Comparison of ENCODE assay signal across 7 mouse cellular contexts in the genomic region with DNA sequence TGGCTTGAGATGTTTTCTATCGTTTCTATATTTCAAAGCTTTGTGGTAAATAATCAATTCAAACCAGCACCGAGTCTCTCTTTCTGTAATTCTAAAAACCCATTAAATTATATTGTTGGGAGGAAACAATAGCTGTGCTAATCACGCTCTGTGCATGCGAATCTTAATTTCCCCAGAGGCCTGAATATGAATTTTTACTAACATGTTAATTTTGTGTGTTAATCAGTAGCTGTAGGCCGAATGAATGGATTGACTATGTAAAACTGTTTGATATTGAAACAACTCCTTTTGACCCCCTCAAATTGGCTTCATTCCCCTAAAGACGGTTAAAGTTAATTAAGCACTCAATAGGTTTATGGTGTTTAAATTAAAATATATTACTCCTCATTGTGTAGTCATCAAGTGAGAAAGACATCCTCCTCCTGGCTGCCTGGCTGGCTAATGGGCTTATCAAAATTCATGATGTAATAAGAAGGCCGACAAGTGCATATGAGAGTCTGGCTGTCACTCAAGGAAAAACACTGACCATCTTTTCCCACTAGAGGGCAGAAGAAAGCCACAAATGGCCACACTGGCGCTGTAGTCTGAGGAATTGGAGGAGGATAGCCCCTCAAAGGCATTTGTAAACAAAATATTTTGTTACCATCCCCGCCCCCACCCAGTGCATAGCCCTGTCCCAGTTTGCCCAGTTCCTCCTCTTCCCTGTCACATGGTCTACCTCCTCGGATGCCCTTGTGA.
DNase-seq lines count a peak whose midpoint lies in the region; ATAC-seq and TF ChIP-seq lines count a peak whose summit lies in the region.

No protein-coding gene starts in this region.

- H3K36me3 ChIP-seq in E14TG2a.4 (ENCODE audit: insufficient read depth, low read length), result no peaks in the 10 kb centered on the region
- H3K36me3 ChIP-seq in neural tube, embryonic 15.5 days, result no peaks in the 10 kb centered on the region

- H3K27me3 ChIP-seq in E14TG2a.4 (ENCODE audit: insufficient read depth, low read length), result peaks cover 2% of the 10 kb centered on the region; the same call in 1 of the 2 replicates
- peaks cover 17% of the 10 kb centered on the region; the same call in 1 of the 2 replicates for H3K27me3 ChIP-seq in neural tube, embryonic 15.5 days (replicated peaks)

- no peak overlapping the region for H3K9ac ChIP-seq in neural tube, embryonic 15.5 days (replicated peaks)

- WGBS in neural tube, embryonic 15.5 days, result 17% methylated on average over 10 of the region's 10 CpGs

- peak; percentile 80 for ATAC-seq in neural tube, embryonic 15.5 days (ENCODE audit: low FRiP score)

- peak; percentile 62 for TF ChIP-seq CTCF in E14TG2a.4 (conservative IDR thresholded peaks at IDR 0.05; ENCODE audit: low read length)

- DNase-seq in T-cell, adult 2 months (ENCODE audit: low spot score), result peak; percentile 10
- DNase-seq in embryo, embryonic 11 days, result peak; percentile 83
- peak; percentile 62 for DNase-seq in heart, postnatal 4 days
- DNase-seq in layer of hippocampus, adult 11-12 months (ENCODE audit: low spot score), result peak; percentile 69
- DNase-seq in lung, adult 18-20 months, result peak; percentile 8 to 36

- peak overlapping the region; percentile 76 for H3K27ac ChIP-seq in neural tube, embryonic 15.5 days (replicated peaks)

- no peaks in the 10 kb centered on the region for H3K4me1 ChIP-seq in E14TG2a.4 (replicated peaks; ENCODE audit: low read depth, low read length)
- peaks cover 27% of the 10 kb centered on the region for H3K4me1 ChIP-seq in neural tube, embryonic 15.5 days

- H3K9me3 ChIP-seq in E14TG2a.4 (ENCODE audit: low read length), result no peaks in the 10 kb centered on the region
- no peaks in the 10 kb centered on the region for H3K9me3 ChIP-seq in neural tube, embryonic 15.5 days (replicated peaks)

- no peak overlapping the region for H3K4me3 ChIP-seq in E14TG2a.4 (replicated peaks; ENCODE audit: low read length)
- no peak overlapping the region for H3K4me3 ChIP-seq in neural tube, embryonic 15.5 days (replicated peaks)

- peak overlapping the region; percentile 38 for H3K4me2 ChIP-seq in neural tube, embryonic 15.5 days

Comparison
In these comparisons a context has a peak if more than half of its experiments do, and no peak if none do; other contexts are left out.
1. DNase-seq: peak in every context shown above with its lines; median percentile 83 in embryo, embryonic 11 days; 69 in layer of hippocampus, adult 11-12 months; 62 in heart, postnatal 4 days; 22 in lung, adult 18-20 months; 10 in T-cell, adult 2 months.